Mouse (Mus musculus) hindbrain, embryonic 16.5 days (tissue): ENCODE measurements at regions not wholly inside any gene's neighbourhood (a gene's known extent, or its start where the extent isn't known, plus 50 kb on each side); places are given as distances from the start of the nearest gene placed in this dataset.

Source experiments
- ATAC-seq: fragments of 200-750 bp; cut with Nextera tagmentation; 2 replicates; pipeline ENCODE4 v1.8.0; 2017; ENCODE audit warnings: moderate TSS enrichment, moderate library complexity
- H3K27ac ChIP-seq: fragments of 300-500 bp; sonication (generic); 2 replicates; pipeline ENCODE4 v1.5.1; 2014; ENCODE audit warnings: low read depth, mild to moderate bottlenecking, control low read depth, low read length, moderate library complexity
- H3K27me3 ChIP-seq: fragments of 300-500 bp; sonication (generic); replicated peaks from 2 replicates; pipeline ENCODE4 v1.6.1; 2014; ENCODE audit warnings: low read length; ENCODE audit not compliant: control insufficient read depth, insufficient read depth
- H3K36me3 ChIP-seq: fragments of 300-500 bp; sonication (generic); 2 replicates; pipeline ENCODE4 v1.6.1; 2014; ENCODE audit warnings: mild to moderate bottlenecking, low read length, moderate library complexity, mixed read lengths; ENCODE audit not compliant: control insufficient read depth, insufficient read depth
- H3K4me1 ChIP-seq: fragments of 300-500 bp; sonication (generic); 2 replicates; pipeline ENCODE4 v1.6.1; 2014; ENCODE audit warnings: low read depth, low read length; ENCODE audit not compliant: control insufficient read depth, insufficient read depth
- H3K4me2 ChIP-seq: fragments of 300-500 bp; sonication (generic); 2 replicates; pipeline ENCODE4 v1.6.1; 2014; ENCODE audit warnings: mild to moderate bottlenecking, low read length, control low read depth, moderate library complexity
- H3K4me3 ChIP-seq: fragments of 300-500 bp; sonication (generic); 2 replicates; pipeline ENCODE4 v1.5.1; 2014; ENCODE audit warnings: mild to moderate bottlenecking, low read length, control low read depth, moderate library complexity
- H3K9ac ChIP-seq: fragments of 300-500 bp; sonication (generic); 2 replicates; pipeline ENCODE4 v1.6.1; 2014; ENCODE audit warnings: low read depth, mild to moderate bottlenecking, control low read depth, low read length, moderate library complexity
- H3K9me3 ChIP-seq: fragments of 300-500 bp; sonication (generic); 2 replicates; pipeline ENCODE4 v1.6.1; 2014; ENCODE audit warnings: mild to moderate bottlenecking, low read length, moderate library complexity; ENCODE audit not compliant: control insufficient read depth
- WGBS: fragments of 180-500 bp; shearing (Covaris S2); extraction: QIAGEN DNeasy Blood & Tissue Kit; methylation state at CpG from one replicate; pipeline ENCODE4 v1.1.7; 2014; 5-methylcytosine and 5-hydroxymethylcytosine counted together

DNA sequence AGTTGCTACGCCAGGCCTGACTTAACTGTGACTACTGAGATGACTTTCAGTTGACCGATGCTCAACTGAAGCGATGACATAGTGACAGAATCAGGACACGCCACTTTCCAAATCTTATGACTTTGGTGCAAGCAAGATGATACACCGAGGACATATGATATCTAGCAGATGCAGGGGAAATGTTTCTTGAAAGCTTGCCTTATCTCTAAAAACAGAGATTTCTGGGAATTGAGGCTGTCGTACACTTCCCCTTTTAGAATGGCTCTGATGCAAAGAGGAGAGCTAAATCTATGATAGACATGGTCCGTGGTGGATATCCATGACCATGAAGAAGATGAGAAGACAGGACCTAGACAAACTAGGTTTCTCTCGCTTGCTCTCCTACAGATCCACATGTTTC is 167.8 kb upstream of the Dyrk2 start:
- no peak for ATAC-seq
- no peaks in the 10 kb centered on the region for H3K4me1 ChIP-seq
- H3K9ac ChIP-seq, result no peak overlapping the region
- H3K36me3 ChIP-seq, result no peaks in the 10 kb centered on the region
- H3K4me2 ChIP-seq, result no peak overlapping the region
- H3K9me3 ChIP-seq, result no peaks in the 10 kb centered on the region
- H3K27me3 ChIP-seq, result no peaks in the 10 kb centered on the region
- no peak overlapping the region for H3K27ac ChIP-seq
- WGBS, result 96% methylated on average over 8 of the region's 8 CpGs
- no peak overlapping the region for H3K4me3 ChIP-seq

GRCm38 (mm10) chr10:119035863-119036262 is 165.9 kb upstream of the Dyrk2 start:
- H3K9me3 ChIP-seq, result no peaks in the 10 kb centered on the region
- H3K27ac ChIP-seq, result no peak overlapping the region
- H3K9ac ChIP-seq, result no peak overlapping the region
- 96% methylated on average over 5 of the region's 5 CpGs for WGBS
- H3K4me2 ChIP-seq, result no peak overlapping the region
- no peak overlapping the region for H3K4me3 ChIP-seq
- no peak for ATAC-seq
- H3K27me3 ChIP-seq, result no peaks in the 10 kb centered on the region
- H3K4me1 ChIP-seq, result no peaks in the 10 kb centered on the region
- H3K36me3 ChIP-seq, result no peaks in the 10 kb centered on the region

DNA sequence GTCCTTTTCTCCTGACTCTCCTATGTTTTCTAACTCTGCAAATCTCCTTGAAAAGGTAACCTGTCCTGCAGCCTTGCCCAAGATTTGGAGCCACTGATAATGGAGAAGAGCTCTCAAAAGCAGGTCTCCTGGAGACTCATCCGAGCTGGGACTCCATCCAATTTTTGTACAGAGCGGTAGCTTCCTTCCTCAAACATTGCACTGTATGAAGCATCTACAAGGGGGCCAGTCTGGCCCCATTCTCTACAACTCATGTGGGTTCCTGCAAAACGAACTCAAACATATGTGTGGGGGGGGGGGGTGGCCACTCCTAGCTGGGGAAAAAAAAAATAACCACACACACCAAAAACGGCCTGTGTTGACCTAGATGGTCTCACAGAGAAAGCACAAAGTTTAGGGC is 164.4 kb upstream of the Dyrk2 start:
- Histone ChIP-seq H3K36me3 (no peaks in the 10 kb centered on the region), H3K4me3 (no peak overlapping the region), H3K27ac (no peak overlapping the region), H3K27me3 (no peaks in the 10 kb centered on the region), H3K4me1 (no peaks in the 10 kb centered on the region), H3K9me3 (no peaks in the 10 kb centered on the region), H3K9ac (no peak overlapping the region), H3K4me2 (no peak overlapping the region)
- 77% methylated on average over 4 of the region's 4 CpGs for WGBS
- no peak for ATAC-seq

GRCm38 (mm10) chr10:119031282-119032275 is 161.6 kb upstream of the Dyrk2 start:
- peaks cover 2% of the 10 kb centered on the region; the same call in 1 of the 2 replicates for H3K4me1 ChIP-seq
- no peak overlapping the region for H3K9ac ChIP-seq
- no peaks in the 10 kb centered on the region for H3K27me3 ChIP-seq
- no peak overlapping the region for H3K4me2 ChIP-seq
- no peak overlapping the region for H3K27ac ChIP-seq
- H3K4me3 ChIP-seq, result no peak overlapping the region
- H3K36me3 ChIP-seq, result no peaks in the 10 kb centered on the region
- no peak for ATAC-seq
- 82% methylated on average over 16 of the region's 16 CpGs for WGBS
- no peaks in the 10 kb centered on the region for H3K9me3 ChIP-seq

- 71% methylated on average over 3 of the region's 3 CpGs for WGBS
- H3K4me3 ChIP-seq, result no peak overlapping the region
- H3K4me2 ChIP-seq, result no peak overlapping the region
- H3K4me1 ChIP-seq, result peaks cover 2% of the 10 kb centered on the region; the same call in 1 of the 2 replicates
- H3K9me3 ChIP-seq, result no peaks in the 10 kb centered on the region
- ATAC-seq, result no peak
- H3K27me3 ChIP-seq, result no peaks in the 10 kb centered on the region
- H3K27ac ChIP-seq, result no peak overlapping the region
- no peak overlapping the region for H3K9ac ChIP-seq
- H3K36me3 ChIP-seq, result no peaks in the 10 kb centered on the region
Measured at GRCm38 (mm10) chr10:119028480-119029137, 158.6 kb upstream of the Dyrk2 start.

DNA sequence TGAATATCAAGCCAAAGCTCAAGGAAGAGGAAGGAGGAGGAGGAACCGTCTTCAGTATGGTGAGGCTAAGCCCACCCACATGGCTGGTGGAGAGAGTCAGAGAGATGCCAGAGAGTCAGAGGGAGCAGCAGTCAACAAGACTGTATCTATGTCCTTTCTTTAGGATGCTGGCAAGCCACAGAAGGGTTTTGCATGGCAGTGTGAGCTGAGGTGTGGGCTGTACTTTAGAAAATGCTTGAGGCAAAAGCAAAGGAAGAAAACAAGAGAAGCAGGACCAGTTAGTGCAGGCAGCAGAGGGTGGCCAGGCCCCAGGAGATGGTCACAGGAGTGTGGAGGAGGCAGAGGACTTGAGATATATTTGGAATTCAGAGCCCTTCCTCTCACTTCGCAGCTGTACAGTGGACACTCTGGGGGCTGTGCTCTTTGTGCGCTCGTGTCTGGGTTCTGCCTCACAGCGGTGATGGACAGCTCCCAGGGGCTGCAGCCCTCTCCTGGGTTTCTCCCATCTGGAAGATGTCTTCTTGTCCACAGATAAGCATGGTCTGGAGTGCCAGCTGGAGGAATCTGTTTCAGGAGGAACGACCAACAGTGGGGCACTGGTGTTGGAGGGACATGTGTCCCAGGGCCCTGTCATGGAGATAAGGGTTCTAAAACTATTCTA is 157.4 kb upstream of the Dyrk2 start:
- ATAC-seq, result no peak
- Histone ChIP-seq H3K27ac (no peak overlapping the region), H3K4me3 (no peak overlapping the region), H3K9me3 (no peaks in the 10 kb centered on the region), H3K4me1 (peaks cover 2% of the 10 kb centered on the region; the same call in 1 of the 2 replicates), H3K27me3 (no peaks in the 10 kb centered on the region), H3K36me3 (no peaks in the 10 kb centered on the region), H3K9ac (no peak overlapping the region), H3K4me2 (no peak overlapping the region)
- WGBS, result 54% methylated on average over 6 of the region's 6 CpGs

GRCm38 (mm10) chr10:119026291-119026690 is 156.3 kb upstream of the Dyrk2 start:
- H3K9me3 ChIP-seq, result no peaks in the 10 kb centered on the region
- WGBS, result 78% methylated on average over 4 of the region's 4 CpGs
- H3K4me2 ChIP-seq, result no peak overlapping the region
- H3K9ac ChIP-seq, result no peak overlapping the region
- H3K4me3 ChIP-seq, result no peak overlapping the region
- H3K36me3 ChIP-seq, result no peaks in the 10 kb centered on the region
- no peaks in the 10 kb centered on the region for H3K27me3 ChIP-seq
- peaks cover 2% of the 10 kb centered on the region; the same call in 1 of the 2 replicates for H3K4me1 ChIP-seq
- no peak overlapping the region for H3K27ac ChIP-seq
- no peak for ATAC-seq

GRCm38 (mm10) chr10:119024425-119024824 is 154.4 kb upstream of the Dyrk2 start:
- H3K9me3 ChIP-seq, result no peaks in the 10 kb centered on the region
- H3K4me1 ChIP-seq, result peaks cover 2% of the 10 kb centered on the region; the same call in 1 of the 2 replicates
- no peaks in the 10 kb centered on the region for H3K36me3 ChIP-seq
- WGBS, result 69% methylated on average over 9 of the region's 9 CpGs
- no peak overlapping the region for H3K4me3 ChIP-seq
- H3K4me2 ChIP-seq, result no peak overlapping the region
- ATAC-seq, result no peak
- no peaks in the 10 kb centered on the region for H3K27me3 ChIP-seq
- H3K9ac ChIP-seq, result no peak overlapping the region
- H3K27ac ChIP-seq, result no peak overlapping the region

DNA sequence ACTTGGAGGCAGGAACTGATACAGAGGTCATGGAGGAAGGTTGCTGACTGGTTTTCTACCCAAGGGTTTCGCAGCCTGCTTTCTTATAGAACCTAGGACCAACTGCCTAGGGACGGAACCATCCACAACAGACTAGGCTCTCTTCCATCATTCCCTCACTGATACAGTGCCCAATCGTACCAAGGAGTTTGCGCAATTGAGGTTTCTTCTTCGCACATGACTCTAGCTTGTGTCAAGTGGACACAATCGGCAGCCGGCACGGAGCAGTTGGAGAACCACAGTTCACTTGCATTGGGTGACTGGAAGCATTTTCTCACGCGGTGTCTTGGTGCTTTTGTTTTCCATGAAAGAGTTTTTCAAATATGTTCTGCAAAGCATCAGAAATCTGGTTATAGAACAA is 149.1 kb upstream of the Dyrk2 start:
- H3K4me3 ChIP-seq, result no peak overlapping the region
- H3K27ac ChIP-seq, result no peak overlapping the region
- H3K9ac ChIP-seq, result no peak overlapping the region
- H3K4me2 ChIP-seq, result no peak overlapping the region
- no peaks in the 10 kb centered on the region for H3K9me3 ChIP-seq
- no peaks in the 10 kb centered on the region for H3K27me3 ChIP-seq
- WGBS, result 94% methylated on average over 10 of the region's 10 CpGs
- ATAC-seq, result no peak
- H3K36me3 ChIP-seq, result no peaks in the 10 kb centered on the region
- no peaks in the 10 kb centered on the region for H3K4me1 ChIP-seq
